Mouse (Mus musculus): ENCODE data around the gene Cpm.

DNA sequence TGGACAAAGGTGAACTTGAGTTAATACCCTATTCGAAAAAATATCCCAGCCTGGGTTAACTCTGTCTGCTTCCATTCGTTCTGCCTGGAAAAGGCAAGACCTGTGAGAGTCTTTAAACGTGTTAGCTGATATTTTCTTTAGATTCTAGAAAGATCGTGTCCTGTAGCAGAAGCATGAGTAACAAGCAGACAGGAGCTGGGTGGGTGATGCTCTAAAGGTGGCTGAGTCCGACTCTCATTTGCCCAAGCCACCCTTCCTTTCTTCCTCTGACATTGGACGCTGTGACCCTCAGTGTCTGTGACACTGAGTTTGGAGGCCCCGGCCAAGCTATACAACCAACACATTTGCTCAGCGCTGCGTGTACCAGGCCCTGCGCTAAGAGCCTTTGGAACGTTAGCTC lies 15.5 kb downstream of the Cpm start:
- TF ChIP-seq CTCF (IDR thresholded peaks at IDR 0.05; ENCODE audit: low read depth, low read length) (no peak), TAL1 (conservative IDR thresholded peaks at IDR 0.05; ENCODE audit: low read depth, low read length) (no peak)
